Mouse (Mus musculus) intestine, embryonic 16.5 days (tissue): ENCODE measurements around the gene Ppp4r3b. TPM values are rescaled to one million over a fixed set of nuclear protein-coding genes. Genes with fewer than 3 reads are reported as not detected.

Experiments used
- ATAC-seq: fragments of 200-750 bp; cut with Nextera tagmentation; 2 replicates; pipeline ENCODE4 v1.8.0; 2017; ENCODE audit warnings: moderate TSS enrichment, moderate library complexity
- H3K27ac ChIP-seq: fragments of 300-500 bp; sonication (generic); 2 replicates; pipeline ENCODE4 v1.5.1; 2014; ENCODE audit warnings: mild to moderate bottlenecking, low read length
- H3K27me3 ChIP-seq: fragments of 300-500 bp; sonication (generic); replicated peaks from 2 replicates; pipeline ENCODE4 v1.6.1; 2014; ENCODE audit warnings: low read length, control low read depth, mixed read lengths; ENCODE audit not compliant: control insufficient read depth, insufficient read depth
- H3K36me3 ChIP-seq: fragments of 300-500 bp; sonication (generic); 2 replicates; pipeline ENCODE4 v1.6.1; 2014; ENCODE audit warnings: low read length, control low read depth; ENCODE audit not compliant: control insufficient read depth, insufficient read depth
- H3K4me1 ChIP-seq: fragments of 300-500 bp; sonication (generic); 2 replicates; pipeline ENCODE4 v1.6.1; 2014; ENCODE audit warnings: low read length, control low read depth, mixed read lengths; ENCODE audit not compliant: control insufficient read depth, insufficient read depth
- H3K4me2 ChIP-seq: fragments of 300-500 bp; sonication (generic); 2 replicates; pipeline ENCODE4 v1.6.1; 2014; ENCODE audit warnings: low read depth, low read length, control low read depth
- H3K4me3 ChIP-seq: fragments of 300-500 bp; sonication (generic); 2 replicates; pipeline ENCODE4 v1.5.1; 2014; ENCODE audit warnings: mild to moderate bottlenecking, low read length
- H3K9ac ChIP-seq: fragments of 300-500 bp; sonication (generic); 2 replicates; pipeline ENCODE4 v1.6.1; 2014; ENCODE audit warnings: low read depth, low read length
- H3K9me3 ChIP-seq: fragments of 300-500 bp; sonication (generic); 2 replicates; pipeline ENCODE4 v1.6.1; 2016; ENCODE audit warnings: low read length, control low read depth; ENCODE audit not compliant: control insufficient read depth
- WGBS: fragments of 180-500 bp; shearing (Covaris S2); extraction: QIAGEN DNeasy Blood & Tissue Kit; methylation state at CpG from one replicate; pipeline ENCODE4 v1.1.7; 2014; 5-methylcytosine and 5-hydroxymethylcytosine counted together
- polyA plus RNA-seq: library from polyadenylated mRNA; unstranded; fragments of >200 nt; fragmentation: Nextera tagmentation; extraction: Ambion mirVana; gene quantifications from 2 replicates; pipeline ENCODE4 v1.2.1, GENCODE M21; 2015

Ppp4r3b gene
- polyA plus RNA-seq, 1 experiment from 2014 or later, result 74.7 TPM

DNA sequence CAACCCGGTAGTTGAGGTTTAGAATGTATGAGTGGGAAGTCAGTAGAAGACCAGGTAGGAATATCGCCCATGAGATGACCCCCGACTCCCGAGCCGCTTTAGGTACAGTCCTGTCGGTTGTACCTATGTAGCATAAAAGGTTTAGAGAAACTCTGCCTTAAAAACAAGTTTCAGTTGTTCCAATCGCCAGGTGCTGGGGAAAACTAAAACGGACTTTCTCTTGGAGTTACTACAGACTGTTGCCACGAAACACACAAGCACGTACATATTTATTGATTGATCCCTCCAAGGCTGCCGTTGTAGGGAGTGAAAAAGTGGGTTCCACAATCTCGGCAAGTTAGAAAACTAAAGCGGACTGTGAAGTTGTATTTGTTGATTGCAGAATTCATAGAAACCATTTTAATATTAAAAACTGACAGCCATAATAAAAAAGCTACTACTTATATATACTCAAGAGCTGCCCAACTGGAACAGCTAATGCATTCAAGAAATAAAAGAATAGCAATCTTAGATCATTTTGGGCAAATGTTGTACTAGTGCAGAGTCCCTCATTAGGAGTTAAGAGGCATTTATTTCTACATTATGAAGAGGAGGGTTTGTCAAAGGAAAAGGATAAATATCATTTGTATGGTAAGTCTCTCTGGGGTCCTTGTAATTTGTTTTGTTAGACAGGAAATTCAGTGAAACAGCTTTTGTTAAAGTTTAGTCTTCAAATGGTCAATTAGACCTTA lies 1.2 kb downstream of the Ppp4r3b start:
- peak overlapping the region; percentile 95 for H3K27ac ChIP-seq
- ATAC-seq, result peak; percentile 3; the same call in 1 of the 2 replicates
- peaks cover 8% of the 10 kb centered on the region for H3K4me1 ChIP-seq

GRCm38 (mm10) chr11:29179319-29179718 lies 6.6 kb downstream of the Ppp4r3b start:
- WGBS, result 96% methylated on average over 1 of the region's 1 CpGs
- no peaks in the 10 kb centered on the region for H3K9me3 ChIP-seq
- H3K27ac ChIP-seq, result no peak overlapping the region
- no peak for ATAC-seq
- no peaks in the 10 kb centered on the region for H3K4me1 ChIP-seq
- H3K27me3 ChIP-seq, result no peaks in the 10 kb centered on the region
- 0 out of 2 replicates have a peak, but pooled peaks cover 2% of the 10 kb centered on the region for H3K36me3 ChIP-seq
- H3K4me2 ChIP-seq, result no peak overlapping the region
- no peak overlapping the region for H3K9ac ChIP-seq
- H3K4me3 ChIP-seq, result no peak overlapping the region

More for the DNA sequence above, 1.2 kb downstream of the Ppp4r3b start:
- H3K9ac ChIP-seq, result peak overlapping the region; percentile 99
- H3K36me3 ChIP-seq, result no peaks in the 10 kb centered on the region
- peak overlapping the region; percentile 75 for H3K4me2 ChIP-seq
- no peaks in the 10 kb centered on the region for H3K9me3 ChIP-seq
- 3% methylated on average over 13 of the region's 13 CpGs for WGBS
- H3K27me3 ChIP-seq, result no peaks in the 10 kb centered on the region
- H3K4me3 ChIP-seq, result peak overlapping the region; percentile 98

- Histone ChIP-seq H3K4me3 (no peak overlapping the region), H3K4me1 (no peaks in the 10 kb centered on the region), H3K4me2 (no peak overlapping the region), H3K9ac (no peak overlapping the region), H3K27me3 (no peaks in the 10 kb centered on the region), H3K9me3 (no peaks in the 10 kb centered on the region), H3K36me3 (0 out of 2 replicates have a peak, but pooled peaks cover 2% of the 10 kb centered on the region), H3K27ac (no peak overlapping the region)
- WGBS, result 83% methylated on average over 3 of the region's 3 CpGs
- no peak for ATAC-seq
Observed at GRCm38 (mm10) chr11:29180657-29181056, 8.0 kb downstream of the Ppp4r3b start.

DNA sequence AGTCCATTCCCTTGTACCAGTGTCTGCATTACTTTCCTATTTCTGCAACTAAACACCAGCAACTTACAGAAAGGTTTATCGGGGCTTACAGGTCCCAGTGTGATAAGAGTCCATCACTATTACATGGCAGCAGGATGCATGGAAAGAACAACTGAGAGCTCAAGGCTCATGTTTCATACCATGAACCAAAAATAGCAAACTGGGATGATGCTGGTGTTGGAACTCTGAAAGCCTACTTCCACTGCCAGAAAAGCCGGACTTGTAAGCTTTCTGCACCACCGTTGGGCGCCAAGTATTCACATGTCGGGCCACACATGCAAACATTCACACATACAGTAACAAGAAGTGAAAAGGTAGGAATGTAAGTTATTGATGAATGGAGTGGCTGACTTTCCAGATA lies 9.1 kb downstream of the Ppp4r3b start:
- Histone ChIP-seq H3K9me3 (no peaks in the 10 kb centered on the region), H3K27me3 (no peaks in the 10 kb centered on the region), H3K36me3 (0 out of 2 replicates have a peak, but pooled peaks cover 6% of the 10 kb centered on the region), H3K4me1 (no peaks in the 10 kb centered on the region), H3K4me2 (no peak overlapping the region), H3K27ac (no peak overlapping the region), H3K4me3 (no peak overlapping the region), H3K9ac (no peak overlapping the region)
- ATAC-seq, result no peak
- WGBS, result 91% methylated on average over 5 of the region's 5 CpGs

- Histone ChIP-seq H3K9ac (no peak overlapping the region), H3K27ac (no peak overlapping the region), H3K4me3 (no peak overlapping the region), H3K4me1 (no peaks in the 10 kb centered on the region), H3K27me3 (no peaks in the 10 kb centered on the region), H3K4me2 (no peak overlapping the region), H3K9me3 (no peaks in the 10 kb centered on the region), H3K36me3 (0 out of 2 replicates have a peak, but pooled peaks cover 4% of the 10 kb centered on the region)
- ATAC-seq, result no peak
- 86% methylated on average over 2 of the region's 2 CpGs for WGBS
Observed at GRCm38 (mm10) chr11:29188981-29189380, 16.3 kb downstream of the Ppp4r3b start.

DNA sequence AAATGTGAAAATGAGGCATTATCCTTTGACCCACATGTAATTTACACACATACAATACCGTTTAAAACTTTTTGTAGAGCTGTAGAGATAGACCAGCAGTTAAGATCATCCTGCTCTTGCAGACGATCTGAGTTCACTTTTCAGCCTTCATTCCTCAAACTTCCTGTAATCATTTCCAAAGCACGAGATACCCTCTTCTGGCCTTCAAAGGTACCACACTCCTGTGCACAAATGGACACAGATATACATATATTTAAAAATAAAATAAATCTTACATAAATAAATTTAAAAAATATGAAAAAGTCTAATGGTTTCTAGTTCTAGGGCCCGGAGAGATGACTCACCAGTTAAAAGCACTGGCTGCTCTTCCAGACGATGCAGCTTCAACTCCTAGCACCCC lies 31.0 kb downstream of the Ppp4r3b start:
- H3K36me3 ChIP-seq, result no peaks in the 10 kb centered on the region
- ATAC-seq, result no peak
- no peak overlapping the region for H3K9ac ChIP-seq
- no peaks in the 10 kb centered on the region for H3K27me3 ChIP-seq
- WGBS, result 80% methylated on average over 5 of the region's 5 CpGs
- H3K9me3 ChIP-seq, result no peaks in the 10 kb centered on the region
- no peak overlapping the region for H3K4me3 ChIP-seq
- no peaks in the 10 kb centered on the region for H3K4me1 ChIP-seq
- no peak overlapping the region for H3K4me2 ChIP-seq
- H3K27ac ChIP-seq, result no peak overlapping the region

- 86% methylated on average over 2 of the region's 2 CpGs for WGBS
Observed at GRCm38 (mm10) chr11:29209774-29210173, 37.1 kb downstream of the Ppp4r3b start.

GRCm38 (mm10) chr11:29216196-29216595 lies 43.5 kb downstream of the Ppp4r3b start:
- no peaks in the 10 kb centered on the region for H3K9me3 ChIP-seq
- no peaks in the 10 kb centered on the region for H3K4me1 ChIP-seq
- H3K4me2 ChIP-seq, result no peak overlapping the region
- no peak overlapping the region for H3K4me3 ChIP-seq
- no peak overlapping the region for H3K9ac ChIP-seq
- WGBS, result 89% methylated on average over 2 of the region's 2 CpGs
- H3K36me3 ChIP-seq, result peaks cover 6% of the 10 kb centered on the region; the same call in 1 of the 2 replicates
- H3K27me3 ChIP-seq, result no peaks in the 10 kb centered on the region
- H3K27ac ChIP-seq, result no peak overlapping the region
- ATAC-seq, result no peak

More at GRCm38 (mm10) chr11:29209774-29210173, 37.1 kb downstream of the Ppp4r3b start:
- Histone ChIP-seq H3K36me3 (0 out of 2 replicates have a peak, but pooled peaks cover 3% of the 10 kb centered on the region), H3K4me1 (no peaks in the 10 kb centered on the region), H3K4me3 (no peak overlapping the region), H3K9me3 (no peaks in the 10 kb centered on the region), H3K9ac (no peak overlapping the region), H3K4me2 (no peak overlapping the region), H3K27me3 (no peaks in the 10 kb centered on the region), H3K27ac (no peak overlapping the region)
- ATAC-seq, result no peak

- no peak overlapping the region for H3K4me3 ChIP-seq
- no peaks in the 10 kb centered on the region for H3K4me1 ChIP-seq
- H3K9me3 ChIP-seq, result no peaks in the 10 kb centered on the region
- H3K36me3 ChIP-seq, result peaks cover 3% of the 10 kb centered on the region; the same call in 1 of the 2 replicates
- no peak for ATAC-seq
- H3K27me3 ChIP-seq, result no peaks in the 10 kb centered on the region
- no peak overlapping the region for H3K27ac ChIP-seq
- H3K4me2 ChIP-seq, result no peak overlapping the region
- no peak overlapping the region for H3K9ac ChIP-seq
Observed at GRCm38 (mm10) chr11:29219055-29219454, 46.4 kb downstream of the Ppp4r3b start.
